Mouse (Mus musculus) myocyte (in vitro differentiated cells): ENCODE data around the gene Gm17651.

ENCODE experiments used
- CEBPB ChIP-seq: IDR thresholded peaks from 2 replicates; pipeline ENCODE4 v1.6.1; 2011; ENCODE audit warnings: mild to moderate bottlenecking, moderate library complexity; ENCODE audit not compliant: poor library complexity, insufficient read depth, severe bottlenecking
- E2F4 ChIP-seq: IDR thresholded peaks from one replicate; pipeline ENCODE4 v1.6.1; 2011; ENCODE audit warnings: mild to moderate bottlenecking, control low read depth, moderate library complexity; ENCODE audit not compliant: insufficient read depth
- MYOD1 ChIP-seq, 3 experiments: IDR thresholded peaks; one replicate each; pipeline ENCODE4 v1.6.1; 2011; ENCODE audit warnings: control low read depth in 2 of 3, low read depth in 2 of 3, mild to moderate bottlenecking in 2 of 3, moderate library complexity in 1 of 3; ENCODE audit not compliant: insufficient read length in 2 of 3, control insufficient read depth in 1 of 3
- POLR2A ChIP-seq: IDR thresholded peaks from one replicate; pipeline ENCODE4 v1.6.1; 2011; ENCODE audit warnings: low read depth, mild to moderate bottlenecking, control low read depth, moderate library complexity; ENCODE audit not compliant: insufficient read length
- POLR2AphosphoS2 ChIP-seq: IDR thresholded peaks from one replicate; pipeline ENCODE4 v1.6.1; 2011; ENCODE audit warnings: low read depth, control low read depth; ENCODE audit not compliant: insufficient read length
- USF1 ChIP-seq: IDR thresholded peaks from one replicate; pipeline ENCODE4 v1.6.1; 2011; ENCODE audit warnings: low read depth, mild to moderate bottlenecking, control low read depth, moderate library complexity

DNA sequence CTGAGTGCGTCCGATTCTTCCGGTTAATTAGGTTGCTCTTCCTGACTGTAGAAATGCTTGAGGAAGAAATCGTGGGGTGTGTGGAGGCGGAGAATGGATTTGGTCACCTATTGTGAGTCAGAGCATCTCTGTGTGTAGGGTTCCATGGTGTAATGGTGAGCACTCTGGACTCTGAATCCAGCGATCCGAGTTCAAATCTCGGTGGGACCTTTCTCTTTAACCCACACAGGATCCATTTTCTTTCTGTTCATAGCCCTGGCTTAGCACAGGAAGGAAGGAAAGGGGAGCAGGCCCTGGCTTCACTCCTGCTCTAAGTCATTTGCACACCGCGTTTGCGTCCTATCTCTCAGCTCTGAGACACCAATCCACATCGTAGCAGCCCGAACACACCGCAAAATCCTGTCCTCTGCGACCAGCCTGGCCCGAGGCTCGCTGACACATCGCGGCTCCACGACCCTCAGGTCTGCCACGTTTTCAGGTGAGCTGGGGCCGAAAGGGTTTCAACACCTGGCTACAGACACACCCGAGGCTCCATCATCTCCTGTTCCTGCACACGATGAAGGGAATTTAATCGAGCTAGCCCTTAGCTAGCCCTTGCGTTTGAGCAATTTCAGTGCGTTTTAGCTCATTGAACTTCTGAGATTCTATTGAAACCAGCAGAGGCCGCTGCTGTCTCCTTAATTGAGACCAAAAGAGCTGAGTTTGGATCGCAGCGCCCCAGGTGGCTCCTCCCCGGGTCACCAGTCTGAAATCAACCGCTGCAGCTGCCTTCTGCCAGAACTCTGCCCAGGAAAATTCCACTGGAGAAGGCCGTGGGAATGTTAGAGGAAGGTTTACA lies 7.0 kb upstream of the Gm17651 start:
- no peak for TF ChIP-seq POLR2A
- TF ChIP-seq POLR2AphosphoS2 = no peak
- TF ChIP-seq CEBPB = no peak
- no peak for TF ChIP-seq E2F4
- TF ChIP-seq USF1 = no peak
- TF ChIP-seq MYOD1 (IDR thresholded peaks at IDR 0.05; ENCODE audit: control insufficient read depth in 1 of 3, insufficient read length in 2 of 3, low read depth in 2 of 3) = no peak
